Mouse (Mus musculus): ENCODE results near the gene Mars.

Gene Mars

DNA sequence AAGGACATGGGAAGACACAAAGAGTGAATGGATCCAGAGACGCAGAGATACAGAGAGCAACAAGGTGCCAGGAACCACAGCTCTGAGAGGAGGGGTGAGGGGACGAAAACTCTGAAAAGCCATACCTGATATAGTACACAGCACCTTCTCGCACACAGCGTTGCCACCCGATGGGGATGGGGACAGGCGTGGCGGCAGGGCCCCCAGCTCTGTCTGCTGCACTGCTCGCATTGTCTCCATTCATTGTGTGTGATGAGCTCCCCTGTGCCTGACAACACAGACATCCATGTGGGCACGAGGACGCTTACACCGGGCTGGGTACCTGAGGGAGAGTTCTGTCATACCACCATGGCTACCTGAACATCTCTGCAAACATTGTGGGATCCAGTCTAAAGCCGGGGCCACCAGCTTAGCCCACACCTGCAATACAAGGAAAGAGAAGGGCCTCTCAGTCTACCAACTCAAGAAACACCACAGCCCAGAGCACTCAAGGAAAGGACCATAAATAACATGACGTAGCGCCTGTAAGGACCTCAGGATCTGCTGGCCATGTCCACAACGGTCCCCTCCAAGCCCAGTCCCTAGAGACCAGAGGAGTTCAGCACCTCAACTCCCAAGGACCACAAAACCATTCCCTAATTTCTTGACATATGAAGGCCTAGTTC lies 24.2 kb downstream of the Mars start:
- no peak for DNase-seq (ENCODE audit: low spot score in 2 of 2)

DNA sequence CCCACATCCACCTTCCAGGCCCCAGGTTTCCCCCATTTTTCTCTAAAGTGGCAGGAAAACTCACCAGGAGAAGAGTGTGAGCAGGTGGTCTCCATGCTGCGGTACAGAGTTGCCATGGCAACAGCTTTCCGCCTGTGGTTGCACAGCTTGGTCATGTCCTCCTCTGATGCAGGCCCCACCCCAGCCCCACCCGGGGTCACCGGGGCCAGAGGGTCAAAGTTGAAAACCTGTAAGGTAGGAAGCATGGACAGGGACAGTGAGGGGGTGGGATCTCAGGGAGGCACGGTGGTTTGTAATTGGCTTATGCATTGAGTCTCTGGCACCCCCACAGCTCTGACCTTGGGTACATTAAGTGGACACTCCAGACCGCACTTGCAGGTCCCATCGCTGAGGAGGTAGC lies 24.9 kb downstream of the Mars start:
- no peak for DNase-seq (ENCODE audit: low spot score in 2 of 2)

DNA sequence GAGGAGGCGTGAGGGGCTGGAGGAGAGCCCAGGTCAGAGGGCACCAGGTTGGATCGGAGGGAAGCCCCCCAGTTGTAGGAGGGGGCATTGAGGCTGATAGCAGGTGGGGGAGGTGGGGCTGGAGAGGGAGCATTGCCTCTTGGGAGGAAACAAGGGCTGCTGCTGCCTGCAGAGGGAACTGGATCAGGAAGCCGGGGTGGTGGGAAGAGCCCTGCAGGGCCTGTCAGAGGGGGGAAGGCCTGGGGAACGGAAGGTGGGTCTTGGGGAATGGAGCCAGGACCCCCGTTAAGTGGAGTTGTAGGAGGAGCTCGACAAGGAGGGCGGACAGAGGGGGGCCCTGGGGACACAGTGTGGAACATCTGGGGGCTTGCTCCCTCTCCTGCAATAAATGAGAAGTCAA lies 25.4 kb downstream of the Mars start:
- DNase-seq (ENCODE audit: low spot score in 2 of 2): no peak

DNA sequence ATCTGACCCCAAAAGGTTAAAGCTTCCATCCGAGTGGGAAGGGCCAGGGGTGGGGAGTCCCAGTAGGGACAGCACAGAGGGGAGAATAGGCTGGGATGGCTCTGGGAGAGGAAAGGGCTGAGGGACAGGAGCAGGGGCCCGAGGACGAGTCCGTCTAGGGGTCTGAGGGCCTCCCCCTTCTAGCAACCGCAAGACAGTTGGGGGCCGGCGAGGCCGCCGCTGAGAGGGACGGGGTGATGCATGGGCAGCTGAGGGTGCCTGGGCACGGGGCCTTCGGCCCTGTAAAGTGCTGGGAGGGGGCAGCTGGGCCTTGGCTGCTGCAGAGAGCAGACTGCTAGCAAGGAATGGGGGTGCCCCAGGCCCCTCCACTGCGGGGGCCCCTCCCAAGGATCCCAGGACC lies 25.9 kb downstream of the Mars start:
- no peak for DNase-seq (ENCODE audit: low spot score in 2 of 2)

DNA sequence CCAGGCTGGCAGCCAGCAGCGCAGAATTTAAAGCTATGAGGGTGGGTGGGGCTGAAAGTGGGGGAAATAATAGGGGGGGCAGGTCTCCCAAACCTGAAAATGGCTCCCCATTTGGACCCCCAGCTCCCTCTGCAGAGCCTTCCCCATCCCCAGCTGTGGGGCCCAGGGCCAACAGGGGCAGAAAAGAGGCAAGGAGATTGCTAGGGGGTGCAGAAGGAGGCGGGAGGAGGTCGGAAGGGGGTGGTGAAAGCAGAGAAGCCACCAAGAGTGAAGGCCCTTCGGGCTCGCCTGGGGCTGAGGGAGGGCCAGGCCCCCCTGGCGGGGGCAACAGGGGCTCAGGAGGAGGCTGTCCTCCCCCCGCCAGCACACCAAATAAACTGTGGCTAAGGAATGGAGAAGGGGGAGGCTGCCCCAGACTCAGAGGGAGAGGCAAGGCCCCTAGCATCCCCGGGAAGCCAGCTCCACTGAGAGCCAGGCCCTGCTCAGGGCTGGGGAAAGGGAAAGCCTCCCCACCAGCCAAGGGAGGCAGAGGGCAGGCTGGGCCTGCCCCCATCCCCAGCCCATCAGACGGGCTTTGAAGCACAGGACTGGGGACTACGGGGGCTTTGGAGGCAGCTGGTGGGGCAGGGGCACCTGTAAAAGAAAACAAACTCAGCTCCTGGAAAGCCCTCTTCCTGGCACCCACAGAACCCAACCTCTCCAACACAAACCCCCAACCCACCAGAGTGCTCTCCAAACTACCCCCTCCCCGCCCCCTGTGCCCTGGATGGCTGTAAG lies 26.7 kb downstream of the Mars start:
- no peak for DNase-seq (ENCODE audit: low spot score in 2 of 2)

DNA sequence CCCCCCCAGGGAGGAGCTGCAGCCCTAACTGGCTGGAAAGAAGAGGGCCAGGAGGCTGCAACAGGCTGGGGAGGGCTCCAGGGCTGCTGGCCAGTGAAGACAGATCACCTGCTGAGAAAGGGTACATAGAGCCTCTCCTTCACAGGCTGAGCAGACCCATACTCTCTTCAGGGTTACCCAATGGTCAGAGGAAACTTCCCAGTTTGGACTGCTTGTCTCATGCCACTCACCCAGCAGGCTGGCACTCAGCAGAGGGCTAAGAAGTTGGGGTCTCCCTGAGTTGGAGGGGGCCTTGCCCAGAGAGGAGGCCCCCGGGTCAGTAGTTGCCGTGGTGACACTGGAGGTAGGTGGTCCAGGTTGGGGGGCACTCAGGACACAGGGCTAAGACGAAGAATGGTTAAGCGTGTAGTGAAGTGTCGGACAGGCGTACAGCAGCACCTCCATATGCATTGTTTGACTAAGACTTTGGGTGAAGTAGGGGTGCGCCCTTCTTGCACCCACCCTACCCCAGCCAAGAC lies 27.4 kb downstream of the Mars start:
- DNase-seq (ENCODE audit: low spot score in 2 of 2): no peak

DNA sequence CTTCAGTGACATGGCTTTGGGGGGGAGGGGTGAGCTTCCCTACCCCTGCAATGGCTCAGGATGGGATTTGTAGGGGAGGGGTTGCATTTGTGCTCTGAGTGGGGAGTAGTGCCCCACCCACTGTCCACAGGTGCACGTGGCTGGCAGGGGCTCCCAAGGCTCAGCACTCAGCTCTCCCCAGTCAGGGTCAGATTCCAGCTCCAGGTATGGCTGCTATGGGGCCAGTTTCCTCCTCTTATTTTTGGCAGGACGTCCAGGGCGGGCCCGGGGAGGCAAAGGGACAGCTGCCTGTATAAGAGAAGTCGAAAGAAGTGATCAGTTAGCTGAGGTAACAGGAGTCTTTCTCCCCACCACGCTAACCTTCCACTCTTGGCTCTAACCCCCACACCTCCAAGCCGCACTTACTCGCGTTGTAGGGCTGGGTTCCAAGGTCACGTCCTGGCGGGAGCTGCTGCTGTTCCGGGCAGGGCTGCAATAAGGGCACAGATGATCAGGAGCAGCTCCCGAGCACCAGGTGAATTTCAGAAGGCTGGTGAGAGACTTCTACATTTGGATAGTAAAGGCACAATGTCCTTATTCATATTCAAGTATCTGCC lies 28.9 kb downstream of the Mars start:
- DNase-seq (ENCODE audit: low spot score in 2 of 2): no peak

DNA sequence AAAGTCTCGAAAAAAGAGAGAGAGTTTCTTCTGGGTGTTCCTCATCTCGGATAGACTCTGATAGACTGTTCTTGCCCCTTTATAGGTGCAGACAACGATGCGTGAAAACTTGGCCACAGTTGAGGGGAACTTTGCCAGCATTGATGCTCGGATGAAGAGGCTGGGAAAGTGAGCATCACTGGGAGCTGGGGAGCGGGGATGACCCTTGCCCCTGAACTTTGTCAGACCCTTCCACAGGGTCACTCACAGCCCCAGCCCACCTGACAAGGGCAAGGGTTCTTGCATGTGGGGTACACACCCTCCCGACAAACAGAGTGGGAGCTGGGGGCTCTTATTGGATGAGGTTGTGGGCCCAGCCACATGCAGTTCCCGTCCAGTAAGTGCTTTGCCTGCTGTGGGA lies 30.3 kb downstream of the Mars start:
- no peak for DNase-seq (ENCODE audit: low spot score in 2 of 2)

DNA sequence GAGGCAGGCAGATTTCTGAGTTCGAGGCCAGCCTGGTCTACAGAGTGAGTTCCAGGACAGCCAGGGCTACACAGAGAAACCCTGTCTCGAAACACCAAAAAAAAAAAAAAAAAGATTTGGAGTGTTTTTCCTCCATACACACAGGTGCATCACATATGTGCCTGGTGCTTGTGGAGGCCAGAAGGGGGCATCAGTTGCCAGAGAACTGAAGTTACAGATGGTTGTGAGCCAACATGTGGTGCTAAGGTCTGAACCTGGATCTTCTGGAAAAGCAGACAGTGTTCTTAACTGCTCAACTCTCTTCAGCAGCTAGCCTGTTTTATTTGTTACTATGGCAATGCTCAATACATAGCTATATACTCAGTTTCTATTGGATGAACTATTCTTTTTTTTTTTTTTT lies 31.9 kb downstream of the Mars start:
- DNase-seq (ENCODE audit: low spot score in 2 of 2): no peak

DNA sequence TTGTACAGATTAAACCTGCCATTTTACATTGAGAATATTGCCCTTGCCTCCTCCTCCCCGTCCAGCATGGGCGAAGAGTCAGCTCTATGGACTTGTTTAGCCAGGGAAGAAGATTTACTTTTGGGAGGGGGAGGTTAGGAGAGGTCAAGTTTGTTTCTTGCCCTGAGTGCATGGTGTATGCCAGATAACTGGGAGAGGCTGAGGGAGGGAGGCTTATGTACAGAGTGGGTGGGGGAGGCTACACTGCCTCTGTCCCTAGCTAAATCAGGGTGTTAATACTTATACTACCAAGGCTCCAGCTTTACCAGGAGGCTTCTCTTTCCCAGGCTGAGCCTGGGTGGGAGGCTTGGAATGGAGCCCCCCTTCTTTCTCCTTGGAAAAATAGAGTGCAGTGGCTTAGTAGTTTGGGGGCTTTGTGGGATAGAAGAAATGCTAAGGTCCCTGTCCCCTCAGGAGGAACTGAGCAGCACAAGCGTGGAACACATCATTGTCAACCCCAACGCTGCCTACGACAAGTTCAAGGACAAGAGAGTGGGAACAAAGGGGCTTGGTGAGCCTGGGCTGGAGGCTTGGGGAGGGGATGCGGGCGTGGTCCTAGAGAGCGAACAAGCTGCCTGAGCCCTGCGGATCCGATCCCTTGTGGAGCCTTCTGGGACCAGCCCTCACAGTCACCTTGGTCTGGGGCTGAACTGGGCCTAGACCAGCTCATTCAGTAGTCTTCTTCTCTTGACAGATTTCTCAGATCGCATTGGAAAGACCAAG lies 37.1 kb downstream of the Mars start:
- DNase-seq (ENCODE audit: low spot score in 2 of 2): no peak

DNA sequence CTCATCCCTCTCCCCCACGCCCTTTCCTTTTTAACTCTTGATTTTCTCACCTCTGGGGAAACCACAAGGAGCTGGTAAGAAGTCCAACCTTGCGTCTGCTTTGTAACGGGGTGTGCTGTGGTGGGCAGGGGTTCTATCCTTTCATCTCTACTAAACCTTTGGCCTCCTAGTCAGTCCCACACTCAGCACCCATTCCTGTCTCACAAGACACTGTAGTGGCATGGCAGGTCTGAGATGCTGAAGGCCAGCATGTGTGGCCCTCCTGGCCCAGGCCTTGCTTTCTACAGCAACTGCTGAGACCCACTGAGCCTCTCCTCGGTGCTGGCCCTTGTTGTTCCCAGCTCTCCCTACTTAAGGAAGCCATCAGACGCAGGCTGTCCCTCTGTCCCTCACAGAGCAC lies 39.2 kb downstream of the Mars start:
- DNase-seq (ENCODE audit: low spot score in 2 of 2): no peak

DNA sequence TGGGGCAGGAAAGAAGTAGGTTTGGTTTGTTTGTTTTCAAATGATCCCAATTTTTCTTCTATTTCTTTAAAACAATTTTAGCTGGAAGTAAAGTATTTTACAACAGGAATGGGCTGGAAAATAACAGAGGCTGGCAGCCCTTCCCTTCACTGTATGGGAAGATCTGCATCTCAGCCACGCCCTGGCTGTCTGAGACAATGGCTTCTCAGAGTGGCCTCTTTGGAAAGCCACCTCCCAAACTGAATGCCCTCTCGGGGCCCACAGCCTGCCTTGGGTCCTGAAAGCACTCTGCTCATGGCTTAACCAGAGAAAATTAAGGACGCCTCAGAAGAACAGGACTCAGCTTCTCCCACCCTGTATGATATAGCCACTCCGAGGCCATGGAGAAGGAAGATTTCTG lies 41.7 kb downstream of the Mars start:
- no peak for DNase-seq (ENCODE audit: low spot score in 2 of 2)

DNA sequence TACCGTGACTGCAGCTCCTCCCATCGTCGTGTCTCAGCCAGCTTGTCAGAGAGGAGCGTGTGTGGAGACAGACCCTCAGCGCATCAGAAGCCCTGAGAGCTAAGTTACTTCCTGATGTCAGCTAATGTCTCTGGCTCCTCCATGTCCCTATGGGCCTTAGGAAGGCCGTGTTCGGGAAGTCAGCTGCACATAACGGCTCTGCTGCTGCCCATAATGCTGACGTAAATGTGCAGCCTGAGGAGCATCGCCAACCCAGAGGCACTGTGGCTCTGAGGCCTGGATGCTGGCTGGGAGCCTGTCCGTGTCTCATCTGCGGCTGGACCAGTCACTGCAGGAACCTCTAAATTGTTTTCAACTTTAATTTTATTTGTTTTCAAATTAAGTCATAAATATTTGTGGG lies 42.5 kb downstream of the Mars start:
- no peak for DNase-seq (ENCODE audit: low spot score in 2 of 2)

DNA sequence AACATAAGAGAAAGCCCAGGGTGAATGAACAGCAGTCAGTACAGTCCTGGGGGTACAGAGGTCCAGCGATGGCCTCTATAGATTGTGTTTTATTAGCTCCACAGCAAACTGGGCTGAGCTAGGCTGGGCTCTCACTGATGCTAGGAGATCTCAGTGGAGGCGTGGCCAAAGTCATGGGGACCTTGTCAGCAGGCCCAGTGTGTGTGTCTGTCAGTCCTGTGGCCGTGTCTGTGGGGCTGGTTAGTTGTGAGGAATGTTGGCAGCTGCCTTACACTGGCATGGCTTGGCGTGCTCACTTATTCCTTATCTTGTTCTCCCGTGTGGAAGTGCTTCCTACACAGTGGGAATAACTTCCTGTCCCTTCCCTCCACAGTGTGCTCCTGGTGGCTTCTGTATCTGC lies 43.2 kb downstream of the Mars start:
- DNase-seq (ENCODE audit: low spot score in 2 of 2): no peak

DNA sequence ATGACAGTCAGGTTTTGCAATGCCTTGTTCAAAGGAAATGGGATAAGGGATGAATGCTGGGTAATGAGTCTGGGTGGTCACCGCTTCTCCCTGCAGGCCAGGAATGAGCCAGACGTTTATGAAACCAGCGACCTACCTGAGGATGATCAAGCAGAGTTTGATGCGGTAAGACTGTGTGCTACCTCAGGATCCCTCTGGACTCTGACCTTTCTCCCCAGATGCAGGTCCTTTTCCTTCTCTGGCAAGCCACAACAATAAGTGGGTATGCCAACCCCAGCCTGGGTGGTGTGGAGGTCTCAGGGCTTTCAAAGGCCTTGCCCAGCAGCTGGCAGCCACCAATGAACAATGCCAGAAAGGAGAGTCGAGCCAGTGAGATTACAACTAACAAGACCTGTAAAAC lies 44.3 kb downstream of the Mars start:
- DNase-seq (ENCODE audit: low spot score in 2 of 2): no peak

DNA sequence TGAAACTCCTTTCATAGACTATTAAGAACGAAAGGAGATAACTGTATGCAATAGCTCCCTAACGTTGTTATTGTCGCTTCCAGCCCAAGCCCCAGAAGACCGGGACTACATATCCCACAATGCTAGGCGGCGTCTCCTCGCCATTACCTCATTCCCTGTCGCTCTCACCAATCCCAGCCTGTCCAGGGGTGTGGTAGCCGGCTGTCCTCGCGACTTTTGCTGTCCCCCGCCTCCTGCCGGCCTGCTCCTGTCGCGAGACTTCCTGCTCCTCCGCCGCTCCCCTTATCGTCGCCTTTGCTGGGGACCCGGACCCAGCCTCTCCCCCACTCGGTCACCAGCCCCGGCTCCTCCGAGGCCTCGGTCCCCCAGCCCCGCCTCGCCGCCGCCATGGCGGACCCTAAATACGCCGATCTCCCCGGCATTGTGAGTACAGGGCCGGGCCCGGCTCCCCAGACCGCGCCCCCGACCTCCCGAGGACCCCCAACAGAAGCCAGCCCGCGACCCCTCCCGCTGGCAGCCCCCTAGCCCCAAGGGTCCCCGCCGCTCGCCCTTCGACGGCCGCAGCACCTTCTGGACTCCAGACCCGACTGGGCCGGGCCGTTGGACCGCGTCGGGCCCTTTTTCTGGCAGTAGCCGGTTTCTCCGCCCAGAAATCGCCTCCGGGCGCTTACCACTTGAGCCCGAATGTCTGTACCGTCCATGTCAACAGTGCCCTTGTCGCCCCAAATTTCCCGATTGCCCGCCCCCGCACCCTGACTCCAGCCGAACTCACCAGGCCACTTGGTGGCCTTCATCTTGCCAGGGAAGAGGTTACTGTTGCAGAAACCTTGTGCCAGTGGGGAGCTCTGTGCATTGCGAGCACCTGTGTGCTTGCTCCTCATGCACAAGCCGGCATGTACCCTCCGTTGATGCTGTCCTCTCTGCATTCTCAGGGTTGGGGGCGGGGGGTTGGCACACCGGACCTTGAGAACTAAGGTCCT lies 45.2 kb downstream of the Mars start, which contains the start of gene Dctn2:
Gene Dctn2 (plus strand): TSS at position 257 of the 980 bp plus-strand sequence.
- peak; percentile 93 to 94 for DNase-seq (ENCODE audit: low spot score in 2 of 2)

DNA sequence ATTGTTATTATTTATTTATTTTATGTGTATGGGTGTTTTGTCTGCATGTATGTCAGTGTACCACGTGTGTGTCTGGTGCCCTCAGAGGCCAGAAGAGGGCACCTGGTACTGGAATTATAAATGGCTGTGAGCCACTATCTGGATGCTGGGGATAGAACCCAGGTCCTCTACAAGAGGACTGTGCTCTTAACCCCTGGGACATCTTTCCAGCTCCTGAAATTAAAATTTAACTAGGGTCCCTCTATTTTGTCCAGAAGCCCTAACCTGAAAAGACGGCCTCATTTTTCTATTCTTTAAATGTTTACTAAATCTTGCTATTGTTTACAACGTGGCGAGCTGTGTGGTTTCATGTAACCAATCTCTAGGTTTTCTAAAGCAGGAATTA lies 45.9 kb downstream of the Mars start:
- DNase-seq (ENCODE audit: low spot score in 2 of 2): peak in 1 of 2 experiments; percentile 17

DNA sequence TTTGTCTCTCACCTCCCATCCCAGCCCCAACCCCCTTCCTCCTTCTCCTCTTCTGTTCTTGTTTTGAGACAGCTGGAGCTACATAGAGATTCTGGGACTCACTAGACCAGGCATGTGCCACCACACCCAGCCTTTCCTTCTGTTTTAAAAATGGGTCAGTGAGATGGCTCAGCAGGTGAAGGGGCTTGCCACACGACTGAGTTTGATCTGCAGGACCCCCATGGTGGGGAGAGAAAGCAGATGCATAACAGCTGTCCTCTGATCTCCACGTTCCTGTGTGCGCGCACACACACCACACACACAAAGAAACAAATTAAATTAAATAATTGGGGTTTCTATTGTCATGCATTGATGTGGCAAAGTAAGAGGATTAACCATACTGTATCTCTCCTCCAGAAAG lies 46.6 kb downstream of the Mars start:
- DNase-seq (ENCODE audit: low spot score in 2 of 2): no peak

DNA sequence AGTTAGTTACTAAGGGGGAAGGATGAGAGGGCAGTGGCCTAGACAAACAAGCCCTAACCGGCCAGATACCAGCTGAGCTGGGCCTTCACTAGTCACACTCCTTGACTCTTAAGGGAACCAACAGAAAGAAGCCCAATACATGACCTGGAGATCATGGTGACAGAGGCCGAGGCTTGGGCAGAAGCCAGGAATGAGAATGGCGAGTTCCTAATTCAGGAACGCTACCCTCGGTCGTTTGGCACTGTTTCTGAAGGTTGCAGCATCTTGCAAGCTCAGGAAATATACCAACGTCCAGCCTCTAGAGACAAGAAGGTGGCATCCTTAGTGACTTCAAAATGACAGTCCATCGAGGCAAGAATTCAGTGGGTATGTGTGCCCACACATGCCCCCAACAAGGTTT lies 47.2 kb downstream of the Mars start:
- no peak for DNase-seq (ENCODE audit: low spot score in 2 of 2)

DNA sequence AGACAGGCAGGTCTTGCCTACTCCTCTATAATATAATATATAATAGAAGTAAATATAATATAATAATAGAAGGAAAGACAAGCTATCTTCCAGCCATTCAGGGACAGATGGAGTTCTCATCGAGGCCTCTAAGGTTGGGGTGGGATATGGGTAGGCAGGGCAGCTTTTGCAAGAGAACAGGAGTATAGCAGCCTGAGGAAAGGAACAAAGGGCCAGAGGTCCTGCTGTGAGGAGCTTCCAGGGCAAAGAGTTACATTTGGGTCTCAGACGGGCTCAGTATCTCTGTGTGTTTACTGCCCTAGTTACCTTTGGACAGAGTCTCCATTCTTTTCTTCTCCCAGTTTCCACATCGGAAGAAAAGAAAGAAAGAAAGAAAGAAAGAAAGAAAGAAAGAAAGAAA lies 48.0 kb downstream of the Mars start:
- no peak for DNase-seq (ENCODE audit: low spot score in 2 of 2)
